Mouse (Mus musculus): ENCODE measurements around the gene Spin4.

Gene Spin4

GRCm38 (mm10) chrX:95026361-95026892 is at the start of gene Spin4:
Gene Spin4, minus strand, starts transcription at chrX:95026682.
- DNase-seq (ENCODE audit: low read depth) = peak; percentile 88

DNA sequence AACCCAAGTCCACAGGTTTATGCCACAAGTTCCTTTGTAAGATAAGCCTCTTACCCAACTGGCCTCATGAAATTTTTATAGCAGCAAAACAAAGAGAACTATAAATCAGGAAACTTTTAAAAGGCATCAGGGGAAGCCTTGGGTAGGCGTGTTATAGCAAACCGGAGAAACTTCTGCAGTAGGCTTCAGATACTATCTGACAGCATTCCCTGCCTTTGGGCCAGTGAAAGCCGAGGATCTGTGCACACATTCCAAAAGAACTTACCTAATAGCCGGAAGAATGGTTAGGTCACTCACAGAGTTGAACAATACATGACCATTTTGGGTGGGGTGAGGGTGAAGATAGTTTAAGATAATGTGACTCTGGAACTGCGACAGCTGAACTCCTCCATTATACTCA is 1.4 kb upstream of the Spin4 start:
- no peak for DNase-seq (ENCODE audit: low read depth)

- peak; percentile 6 for DNase-seq (ENCODE audit: low read depth)
Observed at GRCm38 (mm10) chrX:95025779-95026360, 612 bp downstream of the Spin4 start.

DNA sequence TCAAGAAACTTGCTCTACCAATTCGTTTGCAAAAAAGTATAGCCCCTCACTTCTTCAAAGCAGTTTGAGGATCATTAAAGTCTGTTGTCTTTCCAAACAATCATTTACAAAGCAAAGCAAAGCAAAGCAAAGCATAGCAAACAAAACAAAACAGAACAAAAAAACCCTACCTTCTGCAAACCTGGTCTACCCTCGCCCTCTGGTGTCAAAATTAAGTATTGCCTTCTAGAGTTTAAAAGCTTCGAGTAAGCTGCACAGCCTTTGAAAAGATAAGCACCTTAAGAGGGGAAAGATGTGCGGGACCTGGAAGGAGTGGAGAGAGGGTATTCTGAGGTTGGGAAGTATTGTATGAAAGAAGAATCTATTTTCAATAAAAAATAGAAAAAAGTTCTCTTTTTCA is 14.4 kb downstream of the Spin4 start:
- DNase-seq (ENCODE audit: low read depth) = peak; percentile 81

- no peak for DNase-seq (ENCODE audit: low read depth)
Observed at GRCm38 (mm10) chrX:94998845-94999244, 27.6 kb downstream of the Spin4 start.

- no peak for DNase-seq (ENCODE audit: low read depth)
Observed at GRCm38 (mm10) chrX:94994113-94994512, 32.4 kb downstream of the Spin4 start.

- no peak for DNase-seq (ENCODE audit: low read depth)
Observed at GRCm38 (mm10) chrX:94990903-94991302, 35.6 kb downstream of the Spin4 start.

GRCm38 (mm10) chrX:94990080-94990825 is 36.2 kb downstream of the Spin4 start:
- DNase-seq (ENCODE audit: low read depth) = no peak
